Mouse (Mus musculus) large intestine, adult 2 months (tissue): ENCODE data around the gene Eif3l. TPM values are rescaled to one million over a fixed set of nuclear protein-coding genes. Genes with fewer than 3 reads are reported as not detected.
"Not testable (repeated sequence)": the region's sequence is repeated elsewhere in the genome, so short reads cannot be mapped to it uniquely, and the experiment has no call there.

Experiments
- DNase-seq: peaks from one replicate; pipeline ENCODE4 v3.0.0-alpha.2; 2012; ENCODE audit warnings: low read depth, low spot score
- WGBS: fragments of 180-500 bp; shearing (Covaris S2); methylation state at CpG from one replicate; pipeline ENCODE4 v1.1.7; 2018; 5-methylcytosine and 5-hydroxymethylcytosine counted together
- polyA plus RNA-seq: library from polyadenylated mRNA; depleted of rRNA; stranded (reverse); fragments of >200 nt; gene quantifications from 2 replicates; pipeline ENCODE4 v1.2.3, GENCODE M21; 2012; rRNA removed

The Eif3l gene
- 135 and 171 TPM in 2 replicates for polyA plus RNA-seq

DNA sequence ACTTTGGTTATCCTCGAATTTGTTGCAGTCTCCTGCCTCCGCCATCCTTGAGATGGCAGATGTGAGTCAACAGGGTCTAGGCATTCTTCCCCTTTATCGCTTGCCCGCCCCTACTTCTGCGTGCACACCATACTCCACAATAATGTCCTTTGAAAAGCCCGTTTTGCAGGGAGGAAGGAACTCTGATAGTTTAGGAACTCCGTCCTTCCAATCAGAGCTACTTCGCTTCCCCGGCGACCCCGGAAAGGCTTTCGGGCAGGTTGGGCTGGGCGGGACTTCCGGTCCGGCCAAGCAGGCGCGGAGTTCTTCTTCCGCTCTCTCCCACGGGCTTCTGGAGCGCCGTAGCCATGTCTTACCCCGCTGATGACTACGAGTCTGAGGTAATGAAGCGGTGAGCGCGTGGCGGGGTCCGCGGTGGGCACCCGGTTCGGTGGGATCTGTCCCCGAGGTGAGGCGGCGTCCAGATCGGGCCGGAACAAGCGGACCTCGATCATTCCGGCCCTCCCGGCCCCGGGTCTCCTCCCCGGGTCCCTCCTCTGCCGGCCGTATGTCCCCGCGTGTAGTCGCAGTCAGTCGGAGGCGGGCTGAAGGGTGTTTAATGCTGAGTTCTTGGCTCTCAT lies at the start of gene Eif3l:
Gene Eif3l (plus strand): TSS at position 267 of the 620 bp plus-strand sequence.
- under 1% methylated on average over 49 of the region's 49 CpGs for WGBS
- DNase-seq: peak; percentile 62

DNA sequence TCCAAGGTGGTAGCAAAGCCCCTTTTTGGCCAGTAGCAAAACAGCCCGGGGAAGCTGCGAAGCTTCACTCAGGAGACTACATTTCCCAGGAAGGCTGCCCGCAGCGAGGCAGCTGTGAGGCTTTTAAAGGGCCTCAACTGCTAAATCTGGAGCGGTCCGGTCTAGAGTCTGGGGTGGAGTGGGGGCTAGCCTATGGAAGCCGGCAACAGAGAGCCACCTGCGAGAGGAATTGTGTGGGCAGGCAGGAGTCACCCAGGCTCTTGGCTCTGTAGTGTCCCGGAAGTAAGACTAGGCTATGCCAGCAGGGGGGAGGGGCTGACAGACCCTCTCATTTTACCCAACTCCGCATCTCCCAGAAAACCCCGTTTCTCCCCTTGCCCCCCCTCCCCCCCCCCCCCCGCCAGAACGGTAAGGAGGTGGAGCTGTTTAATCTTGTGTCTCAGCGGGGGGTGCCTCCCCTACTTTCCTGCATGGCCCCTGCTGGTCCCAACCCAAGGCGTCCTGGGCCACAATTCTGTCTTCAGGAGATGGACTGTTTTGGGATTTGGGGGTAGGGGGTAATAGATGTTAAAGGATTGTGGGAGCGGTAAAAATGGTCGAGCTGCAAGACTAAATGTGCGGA lies 49.2 kb upstream of the Eif3l start:
- no peak for DNase-seq
- WGBS: 43% methylated on average over 16 of the region's 18 CpGs

DNA sequence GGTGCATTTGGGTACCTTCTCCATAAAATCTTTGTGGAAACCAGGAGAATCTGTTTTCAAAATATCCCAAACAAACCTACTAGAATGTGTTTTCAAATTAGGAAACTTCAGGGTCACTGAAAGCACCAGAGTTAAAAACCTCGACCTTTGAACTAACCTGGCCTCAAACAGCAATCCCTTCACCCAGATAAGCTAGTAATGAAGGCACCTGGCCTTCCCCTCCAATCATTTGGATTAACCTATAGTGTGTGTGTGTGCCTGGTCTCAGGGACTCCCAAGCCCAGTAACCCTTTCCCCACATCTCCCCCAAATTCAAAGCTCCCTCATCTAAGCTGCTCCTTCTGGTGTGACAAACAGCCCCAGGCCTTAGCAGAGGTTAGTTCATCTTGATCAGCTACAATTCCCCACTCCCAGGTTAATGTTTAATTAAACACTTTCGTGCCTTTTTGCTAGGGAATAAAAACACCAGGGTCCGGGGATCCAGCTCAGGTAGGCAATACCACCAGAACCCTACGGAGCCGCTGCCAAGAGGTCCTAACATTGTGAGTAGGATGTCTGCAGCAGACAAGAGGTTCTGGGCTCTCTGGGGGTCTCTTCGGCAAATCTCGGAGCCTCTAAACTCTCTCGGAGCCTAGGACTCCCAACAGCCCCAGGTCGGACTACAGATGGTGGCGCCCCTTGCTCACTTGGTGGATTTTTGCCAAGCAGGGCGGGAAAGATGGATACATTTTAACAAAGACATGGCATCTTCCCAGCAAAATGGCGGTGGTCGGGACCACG lies 48.3 kb upstream of the Eif3l start:
- WGBS: 25% methylated on average over 14 of the region's 14 CpGs

DNA sequence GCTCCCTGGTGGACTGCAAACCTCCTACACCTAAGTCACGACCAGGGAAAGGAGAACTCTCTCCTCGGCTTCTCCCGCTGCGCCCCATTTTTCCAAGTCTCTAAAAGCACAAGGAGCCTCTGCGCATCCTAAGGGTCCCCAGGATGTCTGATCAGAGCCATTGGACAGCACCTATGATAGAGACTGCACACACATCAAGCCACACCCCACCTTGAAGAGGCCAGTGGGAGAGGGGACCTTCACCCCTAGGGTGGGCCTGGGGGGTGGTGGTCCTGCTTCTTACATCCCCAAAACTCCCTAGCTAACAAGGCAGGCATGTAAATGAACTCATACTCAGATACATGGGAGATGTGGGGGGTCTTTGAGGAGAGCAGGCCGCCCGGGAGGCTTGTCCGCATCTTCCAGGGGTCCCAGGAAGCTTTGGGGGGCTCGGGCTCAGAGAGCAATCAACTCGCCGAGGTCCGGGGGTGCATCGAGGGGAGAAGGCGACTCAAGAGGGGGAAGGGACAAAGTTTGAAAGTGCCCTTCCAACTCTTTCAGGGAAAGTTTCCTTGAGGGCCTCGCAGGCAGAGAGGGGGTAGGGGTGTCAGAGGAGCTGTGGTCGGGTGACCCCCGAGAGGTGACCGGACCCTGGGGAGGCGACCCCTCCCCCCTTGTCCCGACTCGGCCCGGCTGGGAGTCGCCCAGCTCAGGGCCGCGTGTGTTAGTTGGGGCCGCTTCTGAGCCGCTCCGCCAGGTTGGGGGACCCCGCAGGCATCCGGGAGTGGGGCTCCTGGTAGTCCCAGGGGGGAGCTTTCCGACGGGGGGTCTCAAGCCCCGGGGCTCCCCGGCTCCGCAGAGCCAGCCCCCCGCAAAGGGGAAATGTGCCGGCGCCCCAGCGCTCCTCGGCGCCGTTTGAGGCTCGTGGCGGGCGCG lies 47.4 kb upstream of the Eif3l start:
- 4% methylated on average over 46 of the region's 46 CpGs for WGBS
- DNase-seq: no peak

More for the DNA sequence above, 48.3 kb upstream of the Eif3l start:
- no peak for DNase-seq

DNA sequence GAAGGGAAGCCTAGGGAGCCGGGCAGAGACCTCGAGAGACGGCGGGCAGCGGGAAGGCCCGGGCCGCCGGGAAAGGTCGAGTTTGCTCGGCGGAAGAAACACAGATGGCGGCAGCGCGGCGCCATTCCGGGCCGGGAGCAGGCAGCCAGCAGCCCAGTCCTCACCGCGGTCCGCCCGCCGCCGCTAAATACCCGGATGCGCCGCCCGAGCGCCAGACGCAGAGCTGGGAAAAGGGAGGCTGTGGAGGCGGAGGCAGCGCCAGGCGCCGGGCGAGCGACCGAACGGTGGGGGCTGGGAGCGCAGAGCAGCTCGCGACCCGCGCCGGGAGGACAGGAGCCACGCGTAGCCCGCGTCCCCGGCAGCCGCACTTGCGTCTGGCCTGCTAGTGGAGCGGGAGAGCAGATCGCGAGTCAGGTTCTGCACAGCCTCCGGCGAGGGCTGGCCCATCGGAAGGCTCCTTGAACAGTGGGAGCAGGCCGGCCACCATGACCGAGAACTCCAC lies 46.7 kb upstream of the Eif3l start, which contains the start of gene H1f0:
Gene H1f0 (plus strand): TSS at position 214 of the 502 bp plus-strand sequence.
- no peak for DNase-seq
- 1% methylated on average over 58 of the region's 58 CpGs for WGBS

DNA sequence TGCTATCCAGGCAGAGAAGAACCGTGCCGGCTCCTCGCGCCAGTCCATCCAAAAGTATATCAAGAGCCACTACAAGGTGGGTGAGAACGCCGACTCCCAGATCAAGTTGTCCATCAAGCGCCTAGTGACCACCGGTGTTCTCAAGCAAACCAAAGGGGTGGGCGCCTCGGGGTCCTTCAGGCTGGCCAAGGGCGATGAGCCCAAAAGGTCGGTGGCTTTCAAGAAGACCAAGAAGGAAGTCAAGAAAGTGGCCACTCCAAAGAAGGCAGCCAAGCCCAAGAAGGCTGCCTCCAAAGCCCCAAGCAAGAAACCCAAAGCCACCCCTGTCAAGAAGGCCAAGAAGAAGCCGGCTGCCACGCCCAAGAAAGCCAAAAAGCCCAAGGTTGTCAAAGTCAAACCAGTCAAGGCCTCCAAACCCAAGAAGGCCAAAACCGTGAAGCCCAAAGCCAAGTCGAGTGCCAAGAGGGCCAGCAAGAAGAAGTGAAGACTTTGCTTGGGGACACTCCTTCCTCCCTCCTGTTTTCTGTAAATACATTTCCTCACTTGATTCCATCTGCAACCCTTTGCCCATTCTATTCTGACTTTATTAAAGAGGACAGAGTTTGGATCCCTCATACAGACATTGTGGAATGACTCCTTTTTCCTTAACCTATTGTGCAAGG lies 46.0 kb upstream of the Eif3l start:
- DNase-seq: no peak
- WGBS: 5% methylated on average over 16 of the region's 16 CpGs

DNA sequence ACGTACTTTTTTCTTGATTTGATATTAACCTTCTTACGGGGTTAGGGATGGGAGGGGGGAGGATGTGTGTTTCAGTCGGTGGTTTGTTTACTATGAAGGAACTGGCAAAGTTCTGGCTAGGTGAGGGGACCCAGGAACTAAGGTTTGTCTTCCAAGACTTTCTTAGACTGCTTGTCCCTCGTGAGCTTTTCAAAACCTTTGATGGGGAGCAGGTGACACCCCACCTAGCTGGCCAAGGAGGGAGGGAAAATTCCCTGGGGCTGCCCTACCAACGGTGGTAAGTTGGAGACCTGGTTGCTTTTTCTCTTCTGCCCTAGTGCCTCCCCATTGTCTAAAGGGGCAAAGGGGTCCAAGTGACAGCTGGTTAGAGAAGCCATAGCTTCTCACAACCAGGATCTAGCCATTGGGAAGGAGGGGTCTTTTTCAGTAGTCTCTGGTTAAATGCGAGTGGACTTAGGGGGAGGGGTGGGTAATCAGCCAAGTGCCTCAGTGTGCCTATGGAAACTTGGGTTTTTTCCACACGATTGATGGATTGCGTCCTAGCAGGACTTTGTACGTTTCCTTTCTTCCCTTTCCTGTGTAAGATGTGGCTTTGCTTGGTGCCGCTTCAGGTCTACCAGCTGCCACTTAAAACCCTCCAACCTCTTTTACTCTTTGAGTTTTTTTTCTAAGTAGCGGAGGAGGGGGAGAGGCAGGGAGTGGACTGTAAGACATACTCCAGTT lies 45.3 kb upstream of the Eif3l start:
- WGBS: under 1% methylated on average over 11 of the region's 11 CpGs

DNA sequence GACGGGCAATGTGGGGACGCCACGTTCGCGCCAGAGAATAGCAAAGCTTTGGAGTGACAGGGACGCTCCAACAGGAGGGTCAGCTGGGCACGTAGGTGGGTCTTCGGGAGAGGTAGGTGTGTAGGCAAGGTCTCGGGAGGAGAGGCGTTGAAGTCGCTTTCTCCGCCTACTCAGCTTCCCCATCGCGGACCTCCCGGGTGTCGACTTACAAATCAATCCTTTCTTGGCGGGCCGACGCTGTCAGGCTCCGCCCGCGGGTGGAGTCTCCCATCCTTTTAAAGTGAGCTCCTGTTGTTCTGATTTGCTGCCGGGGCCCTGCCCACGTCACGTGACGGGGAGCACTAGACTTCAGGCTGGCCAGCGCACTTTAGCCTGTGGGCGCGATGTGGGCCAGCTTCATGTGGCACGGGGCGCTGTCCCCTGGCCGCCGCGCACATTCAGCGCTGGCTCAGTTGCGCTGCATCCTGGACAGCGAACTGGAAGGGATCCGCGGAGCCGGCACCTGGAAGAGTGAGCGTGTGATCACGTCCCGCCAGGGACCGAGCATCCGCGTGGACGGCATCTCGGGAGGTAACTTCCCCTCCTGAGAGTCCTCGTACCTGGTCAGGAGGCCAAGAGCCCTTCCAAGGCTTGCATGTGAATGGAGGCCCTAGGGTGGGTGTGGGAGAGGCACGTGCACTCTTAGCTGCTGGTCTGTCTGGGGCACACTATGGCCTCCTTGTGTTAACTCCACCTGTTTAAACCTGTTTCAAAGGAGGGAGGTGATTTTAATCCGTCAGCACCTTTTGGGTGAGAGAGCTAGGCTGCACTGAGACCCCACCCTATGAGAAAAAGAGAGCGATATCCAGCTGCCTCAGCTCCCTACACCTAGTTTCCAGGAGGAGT lies 44.2 kb upstream of the Eif3l start:
- peak; percentile 94 for DNase-seq
- 1% methylated on average over 52 of the region's 52 CpGs for WGBS

More for the DNA sequence above, 45.3 kb upstream of the Eif3l start:
- no peak for DNase-seq

DNA sequence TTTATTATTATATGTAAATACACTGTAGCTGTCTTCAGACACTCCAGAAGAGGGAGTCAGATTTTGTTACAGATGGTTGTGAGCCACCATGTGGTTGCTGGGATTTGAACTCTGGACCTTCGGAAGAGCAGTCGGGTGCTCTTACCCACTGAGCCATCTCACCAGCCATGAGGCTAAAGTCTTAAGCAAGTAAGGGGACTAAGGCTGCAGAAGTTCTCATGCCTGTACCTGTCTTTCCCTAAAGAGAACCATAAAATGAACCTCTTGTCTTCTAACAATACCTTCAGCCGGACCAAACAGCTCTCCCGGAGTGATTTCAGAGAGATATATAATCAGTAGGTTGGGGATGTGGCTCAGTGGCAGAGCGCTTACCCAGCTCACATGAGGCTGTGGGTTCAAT lies 43.1 kb upstream of the Eif3l start:
- 90% methylated on average over 5 of the region's 5 CpGs for WGBS
- DNase-seq: not testable (repeated sequence)

DNA sequence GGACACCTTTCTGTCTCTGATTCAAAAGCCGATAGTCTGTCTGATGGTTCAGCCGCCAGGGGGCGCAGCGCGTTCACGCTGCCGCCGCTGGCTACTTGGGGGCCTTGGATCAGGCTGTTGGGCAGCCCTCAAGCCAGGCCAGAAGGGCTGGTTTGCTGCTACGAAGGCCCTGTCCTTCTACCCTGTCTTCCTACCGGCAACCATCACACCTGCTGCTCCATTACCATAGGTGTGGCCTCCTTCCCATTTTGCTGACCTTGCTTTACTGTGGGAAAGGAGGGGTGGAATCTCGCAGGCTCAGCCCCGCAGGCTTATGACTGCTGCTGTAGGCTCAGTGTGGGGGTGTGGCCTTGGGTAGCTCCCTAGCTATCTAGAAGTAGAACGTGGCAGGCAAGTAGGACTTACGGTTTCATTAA lies 37.1 kb upstream of the Eif3l start:
- 4% methylated on average over 14 of the region's 14 CpGs for WGBS

DNA sequence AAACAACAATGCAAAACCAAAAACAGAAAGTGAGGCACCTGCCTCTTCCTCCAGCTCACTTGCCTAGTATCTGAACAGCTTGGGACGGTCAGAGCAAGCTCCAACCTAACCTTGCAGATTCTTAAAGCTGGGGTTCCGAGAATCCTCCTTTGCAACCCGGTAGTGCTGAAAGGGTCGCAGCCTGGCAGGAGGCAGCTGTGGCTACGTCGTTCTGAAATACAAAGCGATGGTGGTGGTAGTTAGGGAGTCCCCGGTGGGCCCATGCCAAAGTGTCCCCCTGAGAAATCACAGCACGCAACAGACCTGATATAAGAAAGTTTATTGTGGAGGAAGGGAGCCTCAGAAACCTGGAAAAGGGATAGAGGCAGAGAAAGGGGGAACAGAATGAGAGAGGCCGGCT lies 36.6 kb upstream of the Eif3l start:
- WGBS: 61% methylated on average over 10 of the region's 10 CpGs
- no peak for DNase-seq

More for the DNA sequence above, 37.1 kb upstream of the Eif3l start:
- no peak for DNase-seq

DNA sequence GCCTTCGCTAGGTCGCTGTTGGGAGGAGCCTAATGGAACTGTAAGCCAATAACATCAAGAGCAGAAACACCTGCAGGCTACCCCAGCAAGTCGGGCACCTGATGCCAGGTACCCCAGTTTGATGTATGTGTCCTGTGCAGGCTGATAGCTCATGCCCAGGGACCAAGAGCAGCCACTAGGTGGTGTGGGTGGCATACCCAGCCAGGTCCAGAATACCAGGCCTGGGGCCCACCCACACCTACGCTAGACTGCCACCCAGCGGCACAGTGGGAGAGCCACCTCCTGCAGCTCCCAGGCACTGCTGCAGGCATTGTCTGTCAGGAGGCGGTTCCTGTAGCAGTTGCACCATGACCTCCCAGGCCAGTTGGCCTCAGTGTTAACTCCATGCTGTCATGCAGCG lies 36.1 kb upstream of the Eif3l start:
- DNase-seq: peak; percentile 83
- 11% methylated on average over 7 of the region's 7 CpGs for WGBS

DNA sequence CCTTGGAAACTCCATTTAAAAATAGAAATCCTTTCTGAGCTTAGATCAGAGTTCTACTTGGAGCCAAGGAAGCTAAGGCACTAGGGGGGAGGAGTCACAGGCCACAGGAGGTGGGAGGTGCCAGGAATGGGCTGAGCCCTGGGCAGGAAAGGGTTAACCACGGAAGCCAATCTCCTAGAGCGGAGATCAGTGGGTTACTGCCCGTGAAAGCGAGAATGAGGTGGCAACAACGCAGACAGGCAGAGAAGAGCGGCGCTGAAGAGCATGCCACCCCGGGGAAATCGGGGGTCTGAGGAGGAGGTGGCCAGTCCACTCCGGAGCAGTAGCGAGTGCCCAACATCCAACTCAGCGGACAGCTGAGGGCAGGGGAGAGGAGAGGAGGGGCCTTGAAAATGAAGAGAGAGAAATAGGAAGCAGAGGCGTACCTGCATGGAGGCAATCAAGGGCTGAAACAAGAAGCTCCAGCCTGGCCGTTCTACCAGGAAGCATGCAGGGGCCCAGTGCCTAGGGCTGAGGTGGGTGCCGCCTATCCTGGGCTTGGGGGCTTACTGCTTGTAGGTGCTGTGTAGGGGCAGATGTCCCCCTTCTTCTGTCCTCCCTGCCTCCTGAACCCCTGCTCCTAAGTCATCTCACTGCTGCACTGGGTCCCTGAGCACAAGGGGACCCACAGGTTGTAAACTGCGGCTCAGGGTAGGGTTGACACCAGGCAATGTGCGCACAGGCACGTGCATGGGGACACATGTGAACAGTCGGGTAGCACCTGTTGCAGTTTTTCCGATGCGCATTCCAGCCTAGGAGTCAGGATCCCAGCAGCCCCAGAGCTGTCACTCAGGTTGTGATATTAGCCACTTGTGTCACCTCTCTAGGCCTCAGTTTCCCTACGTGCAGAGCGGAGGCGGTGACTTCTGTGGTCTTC lies 34.2 kb upstream of the Eif3l start:
- DNase-seq: no peak
- 15% methylated on average over 24 of the region's 24 CpGs for WGBS

DNA sequence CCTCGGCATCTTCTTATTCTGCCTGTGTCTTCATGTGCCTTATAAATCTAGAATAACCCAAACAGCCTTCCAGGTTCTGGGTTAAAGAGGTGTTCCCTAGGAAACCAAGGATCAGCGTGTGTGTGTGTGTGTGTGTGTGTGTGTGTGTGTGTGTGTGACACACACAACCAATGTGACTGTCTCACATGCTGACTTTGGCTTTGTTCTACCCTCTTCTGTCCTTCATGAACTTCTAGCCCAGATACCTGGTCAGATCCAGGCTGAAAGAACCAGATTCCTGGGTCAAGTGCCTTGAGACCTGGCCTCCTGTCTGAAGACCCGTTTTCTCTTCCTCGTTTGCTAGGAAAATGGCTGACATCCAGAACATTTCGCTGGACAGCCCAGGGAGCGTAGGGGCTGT lies 33.4 kb upstream of the Eif3l start, which contains the start of gene Galr3:
Gene Galr3 (plus strand): TSS at position 301 of the 400 bp plus-strand sequence.
- WGBS: 70% methylated on average over 6 of the region's 6 CpGs
- DNase-seq: no peak

DNA sequence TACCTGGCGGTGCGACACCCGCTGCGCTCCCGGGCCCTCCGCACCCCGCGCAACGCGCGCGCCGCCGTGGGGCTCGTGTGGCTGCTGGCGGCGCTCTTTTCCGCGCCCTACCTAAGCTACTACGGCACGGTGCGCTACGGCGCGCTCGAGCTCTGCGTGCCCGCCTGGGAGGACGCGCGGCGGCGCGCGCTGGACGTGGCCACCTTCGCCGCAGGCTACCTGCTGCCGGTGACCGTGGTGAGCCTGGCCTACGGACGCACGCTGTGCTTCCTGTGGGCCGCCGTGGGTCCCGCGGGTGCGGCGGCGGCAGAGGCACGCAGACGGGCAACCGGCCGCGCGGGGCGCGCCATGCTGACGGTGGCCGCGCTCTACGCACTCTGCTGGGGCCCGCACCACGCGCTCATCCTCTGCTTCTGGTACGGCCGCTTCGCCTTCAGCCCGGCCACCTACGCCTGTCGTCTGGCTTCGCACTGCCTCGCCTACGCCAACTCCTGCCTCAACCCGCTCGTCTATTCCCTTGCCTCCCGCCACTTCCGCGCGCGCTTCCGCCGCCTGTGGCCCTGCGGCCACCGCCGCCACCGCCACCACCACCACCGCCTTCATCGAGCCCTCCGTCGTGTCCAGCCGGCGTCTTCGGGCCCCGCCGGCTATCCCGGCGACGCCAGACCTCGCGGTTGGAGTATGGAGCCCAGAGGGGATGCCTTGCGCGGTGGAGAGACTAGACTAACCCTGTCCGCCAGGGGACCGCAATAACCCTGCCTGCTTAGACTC lies 32.1 kb upstream of the Eif3l start:
- WGBS: under 1% methylated on average over 105 of the region's 105 CpGs
- no peak for DNase-seq
